Mouse (Mus musculus) kidney, postnatal 0 days (tissue): ENCODE data around the gene Fads2. TPM values are rescaled to one million over a fixed set of nuclear protein-coding genes. Genes with fewer than 3 reads are reported as not detected.

ENCODE experiments used
- ATAC-seq: fragments of 200-750 bp; cut with Nextera tagmentation; replicated peaks from 2 replicates; pipeline ENCODE4 v1.8.0; 2017; ENCODE audit warnings: low read depth, moderate number of reproducible peaks, moderate TSS enrichment, moderate library complexity; ENCODE audit not compliant: low FRiP score
- DNase-seq: peaks from one replicate; pipeline ENCODE4 v3.0.0-alpha.2; 2016; ENCODE audit warnings: low spot score
- H3K27ac ChIP-seq: fragments of 300-500 bp; sonication (generic); 2 replicates; pipeline ENCODE4 v1.5.1; 2014; ENCODE audit warnings: mild to moderate bottlenecking
- H3K27me3 ChIP-seq: fragments of 300-500 bp; sonication (generic); 2 replicates; pipeline ENCODE4 v1.6.1; 2014; ENCODE audit warnings: low read length, mixed read lengths; ENCODE audit not compliant: insufficient read depth
- H3K36me3 ChIP-seq: fragments of 300-500 bp; sonication (generic); 2 replicates; pipeline ENCODE4 v1.6.1; 2014; ENCODE audit warnings: low read length, mixed read lengths; ENCODE audit not compliant: insufficient read depth
- H3K4me1 ChIP-seq: fragments of 300-500 bp; sonication (generic); replicated peaks from 2 replicates; pipeline ENCODE4 v1.6.1; 2014; ENCODE audit warnings: antibody characterized with exemption, low read length, mixed read lengths; ENCODE audit not compliant: insufficient read depth
- H3K4me2 ChIP-seq: fragments of 300-500 bp; sonication (generic); 2 replicates; pipeline ENCODE4 v1.6.1; 2014; ENCODE audit warnings: mild to moderate bottlenecking, low read length, moderate library complexity, mixed read lengths
- H3K4me3 ChIP-seq: fragments of 300-500 bp; sonication (generic); replicated peaks from 2 replicates; pipeline ENCODE4 v1.5.1; 2014; ENCODE audit warnings: low read depth, low read length
- H3K9ac ChIP-seq: fragments of 300-500 bp; sonication (generic); 2 replicates; pipeline ENCODE4 v1.6.1; 2014; ENCODE audit warnings: low read depth, low read length
- H3K9me3 ChIP-seq: fragments of 300-500 bp; sonication (generic); replicated peaks from 2 replicates; pipeline ENCODE4 v1.6.1; 2016; ENCODE audit warnings: low read length, inconsistent platforms, mixed read lengths
- CTCF ChIP-seq: IDR thresholded peaks from 2 replicates; pipeline ENCODE4 v1.5.1; 2016; ENCODE audit warnings: antibody characterized with exemption, low read depth, mild to moderate bottlenecking, moderate library complexity
- WGBS: fragments of 180-500 bp; shearing (Covaris S2); extraction: QIAGEN DNeasy Blood & Tissue Kit; methylation state at CpG from one replicate; pipeline ENCODE4 v1.1.7; 2014; 5-methylcytosine and 5-hydroxymethylcytosine counted together
- polyA plus RNA-seq: library from polyadenylated mRNA; unstranded; fragments of >200 nt; fragmentation: Nextera tagmentation; extraction: Ambion mirVana; gene quantifications from 2 replicates; pipeline ENCODE4 v1.2.1, GENCODE M21; 2015

The Fads2 gene
- polyA plus RNA-seq, 1 experiment from 2014 or later: 37.1 TPM

DNA sequence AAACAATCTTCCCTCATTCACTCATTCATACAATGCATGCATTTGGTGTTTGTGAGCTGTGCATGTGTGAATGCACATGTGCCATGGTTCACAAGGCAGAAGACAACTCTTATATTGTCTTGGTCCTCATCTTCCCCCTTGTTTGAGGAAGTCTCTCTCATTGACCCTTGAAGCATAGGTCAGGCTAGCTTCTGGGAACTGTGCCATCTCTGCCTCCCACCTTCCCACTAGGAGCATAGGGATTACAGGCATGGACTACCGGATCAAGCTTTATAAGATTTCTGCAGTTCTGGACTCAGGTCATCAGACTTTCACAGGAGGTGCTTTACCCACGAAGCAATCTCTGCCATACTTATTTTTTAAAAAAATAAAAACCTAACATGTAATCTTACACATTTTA is 64.0 kb downstream of the Fads2 start:
- Histone ChIP-seq H3K9me3 (no peaks in the 10 kb centered on the region), H3K27ac (no peak overlapping the region), H3K27me3 (no peaks in the 10 kb centered on the region), H3K4me1 (peaks cover 7% of the 10 kb centered on the region; the same call in 1 of the 2 replicates), H3K4me2 (no peak overlapping the region), H3K9ac (no peak overlapping the region), H3K4me3 (no peak overlapping the region), H3K36me3 (no peaks in the 10 kb centered on the region)
- WGBS: 18% methylated on average over 2 of the region's 2 CpGs
- no peak for ATAC-seq
- DNase-seq: peak; percentile 47
- TF ChIP-seq CTCF: no peak

DNA sequence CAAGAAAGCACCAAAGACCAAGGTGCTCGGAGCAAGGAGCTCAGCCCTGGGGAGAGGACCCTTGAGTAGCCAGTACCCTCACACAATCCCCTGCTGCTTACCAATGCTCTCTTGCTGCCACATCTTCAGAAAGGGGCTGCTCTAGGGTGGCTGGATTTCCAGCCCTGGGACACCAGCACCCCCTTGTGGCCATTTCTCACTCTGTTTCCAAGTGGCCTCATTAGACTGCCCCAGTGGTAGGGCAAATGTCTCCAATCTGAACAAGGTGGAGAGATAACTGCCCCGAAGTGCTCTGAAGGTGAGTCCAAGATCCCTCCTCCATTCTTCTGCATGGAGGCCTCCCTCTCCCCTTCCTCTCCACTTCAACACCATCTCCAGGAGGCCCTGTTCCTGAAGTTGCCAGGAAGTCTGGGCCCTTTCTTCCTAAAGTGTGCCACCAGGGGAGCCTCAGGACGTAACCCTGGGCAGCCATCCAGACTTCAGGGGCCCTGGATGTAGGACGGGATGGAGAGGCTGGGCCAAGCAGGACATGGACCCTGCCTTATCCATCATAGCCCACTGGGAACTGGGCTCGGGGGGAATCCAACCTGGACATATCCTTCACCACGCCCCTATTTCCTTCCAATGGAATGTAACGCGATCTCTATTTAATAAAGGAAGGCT is 66.6 kb downstream of the Fads2 start:
- 55% methylated on average over 8 of the region's 8 CpGs for WGBS
- ATAC-seq: peak; percentile 65
- H3K27ac ChIP-seq: no peak overlapping the region

DNA sequence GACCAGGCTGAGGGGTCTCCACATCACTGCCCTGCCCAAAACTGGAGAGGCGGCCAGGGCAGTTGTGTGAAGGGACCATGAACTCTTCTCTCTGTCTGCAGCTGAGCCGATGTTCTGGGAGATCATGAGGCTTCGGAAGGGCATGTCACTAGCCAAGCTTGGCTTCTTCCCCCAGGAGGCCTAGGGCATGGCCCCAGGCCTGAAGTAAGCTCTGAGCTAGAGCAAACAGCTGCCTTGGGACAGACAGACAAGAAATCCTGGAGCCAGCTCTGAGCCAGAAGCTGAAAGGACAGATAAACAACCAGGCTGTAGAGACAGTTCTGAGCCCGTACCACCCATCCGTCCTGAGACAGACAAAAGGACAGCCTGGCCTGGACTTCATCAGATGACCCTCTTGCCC is 67.2 kb downstream of the Fads2 start:
- no peaks in the 10 kb centered on the region for H3K36me3 ChIP-seq
- WGBS: 73% methylated on average over 5 of the region's 5 CpGs
- no peak overlapping the region for H3K27ac ChIP-seq
- TF ChIP-seq CTCF: no peak
- H3K27me3 ChIP-seq: no peaks in the 10 kb centered on the region
- no peak overlapping the region for H3K4me3 ChIP-seq
- no peak overlapping the region for H3K9ac ChIP-seq
- ATAC-seq: no peak
- peaks cover 7% of the 10 kb centered on the region; the same call in 1 of the 2 replicates for H3K4me1 ChIP-seq
- no peak for DNase-seq
- H3K4me2 ChIP-seq: no peak overlapping the region
- no peaks in the 10 kb centered on the region for H3K9me3 ChIP-seq

More for the DNA sequence above, 66.6 kb downstream of the Fads2 start:
- H3K9me3 ChIP-seq: no peaks in the 10 kb centered on the region
- DNase-seq: peak; percentile 82
- no peak overlapping the region for H3K4me3 ChIP-seq
- TF ChIP-seq CTCF: peak; percentile 91
- no peak overlapping the region for H3K4me2 ChIP-seq
- no peaks in the 10 kb centered on the region for H3K27me3 ChIP-seq
- no peak overlapping the region for H3K9ac ChIP-seq
- peaks cover 7% of the 10 kb centered on the region; the same call in 1 of the 2 replicates for H3K4me1 ChIP-seq
- H3K36me3 ChIP-seq: no peaks in the 10 kb centered on the region

DNA sequence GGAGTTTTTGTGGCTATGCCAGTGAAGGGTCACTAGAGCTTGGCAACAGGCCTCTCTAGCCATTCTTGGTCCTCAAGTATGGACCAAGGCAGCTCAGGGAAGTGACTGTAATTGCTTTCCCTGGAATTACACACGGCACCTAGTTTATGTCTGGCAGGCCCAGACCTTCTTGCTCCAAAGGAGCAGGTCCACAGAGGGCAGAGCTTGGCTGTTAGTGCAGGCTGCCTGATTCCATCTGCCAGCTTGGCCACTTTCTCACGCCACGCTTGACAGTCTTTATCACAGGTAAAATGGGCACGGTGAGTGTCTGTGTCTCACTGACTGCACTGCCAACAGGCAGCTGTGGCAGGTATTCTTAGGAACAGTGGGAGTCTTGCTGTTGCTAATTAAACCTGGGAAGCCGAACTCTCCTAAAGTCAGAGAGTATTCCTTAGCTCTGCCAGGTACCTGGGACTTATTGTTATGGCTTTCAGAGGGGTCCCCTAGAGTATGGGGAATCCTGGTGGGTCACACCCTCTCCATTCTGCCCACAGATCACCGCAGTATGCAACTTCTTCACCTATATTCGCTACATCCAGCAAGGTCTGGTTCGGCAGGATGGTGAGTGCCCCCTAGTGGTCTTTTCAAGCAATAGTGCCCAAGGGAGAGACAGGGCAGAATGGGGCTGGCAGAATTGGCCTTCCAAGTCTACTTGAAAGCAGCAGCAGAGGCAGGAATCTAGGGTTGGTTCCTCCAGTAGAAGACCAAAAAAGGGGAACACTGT is 68.2 kb downstream of the Fads2 start:
- no peak overlapping the region for H3K27ac ChIP-seq
- 40% methylated on average over 8 of the region's 8 CpGs for WGBS
- TF ChIP-seq CTCF: peak; percentile 91
- no peak overlapping the region for H3K9ac ChIP-seq
- H3K36me3 ChIP-seq: 0 out of 2 replicates have a peak, but pooled peaks cover under 1% of the 10 kb centered on the region
- no peaks in the 10 kb centered on the region for H3K4me1 ChIP-seq
- H3K4me2 ChIP-seq: no peak overlapping the region
- ATAC-seq (0 out of 2 replicates have a peak, but pooled peaks have one; percentile 3), DNase-seq (peak; percentile 88)
- no peak overlapping the region for H3K4me3 ChIP-seq
- no peaks in the 10 kb centered on the region for H3K27me3 ChIP-seq
- no peaks in the 10 kb centered on the region for H3K9me3 ChIP-seq

DNA sequence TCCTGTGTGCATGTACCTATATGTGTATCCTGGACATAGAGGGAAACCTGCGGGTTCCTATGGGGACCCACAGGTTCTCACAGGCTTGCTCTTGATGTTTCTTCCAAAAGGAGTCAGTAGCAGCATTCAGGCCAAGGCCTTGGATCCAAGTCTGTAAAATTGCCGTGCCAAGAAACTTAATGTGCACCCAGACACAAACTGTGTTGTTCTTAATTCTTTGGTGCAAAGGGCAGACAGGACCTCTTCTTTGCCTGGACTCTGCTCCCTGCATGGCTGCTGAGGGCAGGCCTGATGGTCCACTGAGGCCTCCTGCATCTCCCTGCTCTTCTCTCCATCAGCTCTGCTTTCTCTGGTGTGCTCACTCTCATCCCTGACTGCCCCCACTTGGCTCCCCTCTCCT is 71.8 kb downstream of the Fads2 start:
- Histone ChIP-seq H3K27me3 (no peaks in the 10 kb centered on the region), H3K36me3 (0 out of 2 replicates have a peak, but pooled peaks cover 11% of the 10 kb centered on the region), H3K27ac (no peak overlapping the region), H3K9ac (no peak overlapping the region), H3K4me3 (no peak overlapping the region), H3K4me2 (no peak overlapping the region), H3K4me1 (peaks cover 4% of the 10 kb centered on the region; the same call in 1 of the 2 replicates), H3K9me3 (no peaks in the 10 kb centered on the region)
- TF ChIP-seq CTCF: no peak
- 90% methylated on average over 2 of the region's 2 CpGs for WGBS
- DNase-seq: no peak
- no peak for ATAC-seq

DNA sequence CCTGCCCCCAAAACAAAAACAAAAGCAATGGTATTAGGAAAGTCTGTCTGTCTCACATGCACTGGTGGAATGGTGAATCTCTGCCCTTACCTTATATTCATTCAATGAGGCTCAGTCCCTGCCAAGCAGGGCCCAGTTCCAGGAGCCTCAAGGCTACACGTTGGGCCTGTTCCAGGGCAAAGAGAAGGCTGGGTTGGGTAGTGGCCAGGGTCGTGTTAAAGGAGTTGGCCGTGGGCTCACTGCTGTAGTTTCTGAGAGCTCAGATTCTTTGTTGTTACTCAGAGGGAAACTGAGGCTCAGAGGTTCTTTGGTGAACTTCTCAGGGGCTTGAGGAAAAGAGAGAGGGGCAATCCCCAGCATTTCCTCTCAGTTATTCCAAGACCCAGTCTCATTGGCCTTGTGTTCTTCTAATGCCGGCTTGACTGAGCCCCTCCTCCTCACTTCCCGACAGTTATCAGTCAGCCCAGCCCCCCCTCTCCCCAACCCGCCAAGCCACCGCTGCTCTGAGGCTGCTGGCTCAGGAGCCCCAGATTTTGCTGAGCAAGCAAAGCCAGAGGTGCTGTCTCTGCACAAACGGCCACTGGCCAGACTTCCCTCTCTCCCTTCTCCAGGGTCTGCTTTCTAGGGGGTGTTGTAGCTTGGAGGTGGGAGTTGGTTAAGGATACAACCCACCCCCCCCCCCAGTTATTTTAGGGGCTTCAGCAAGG is 76.2 kb downstream of the Fads2 start:
- H3K27ac ChIP-seq: peak overlapping the region; percentile 72
- H3K4me2 ChIP-seq: no peak overlapping the region
- peaks cover 20% of the 10 kb centered on the region for H3K4me1 ChIP-seq
- DNase-seq: peak; percentile 57
- 13% methylated on average over 8 of the region's 8 CpGs for WGBS
- H3K9me3 ChIP-seq: no peaks in the 10 kb centered on the region
- no peaks in the 10 kb centered on the region for H3K27me3 ChIP-seq
- peak overlapping the region; percentile 18; the same call in 1 of the 2 replicates for H3K9ac ChIP-seq
- no peak for TF ChIP-seq CTCF
- no peak overlapping the region for H3K4me3 ChIP-seq
- 0 out of 2 replicates have a peak, but pooled peaks cover 11% of the 10 kb centered on the region for H3K36me3 ChIP-seq
- ATAC-seq: no peak
